Mouse (Mus musculus): ENCODE data around the gene Vps13d. TPM values are rescaled to one million over a fixed set of nuclear protein-coding genes. Genes with fewer than 3 reads are reported as not detected.

Gene Vps13d
- polyA plus RNA-seq, 1 experiment from 2014 or later: 15.2 TPM

DNA sequence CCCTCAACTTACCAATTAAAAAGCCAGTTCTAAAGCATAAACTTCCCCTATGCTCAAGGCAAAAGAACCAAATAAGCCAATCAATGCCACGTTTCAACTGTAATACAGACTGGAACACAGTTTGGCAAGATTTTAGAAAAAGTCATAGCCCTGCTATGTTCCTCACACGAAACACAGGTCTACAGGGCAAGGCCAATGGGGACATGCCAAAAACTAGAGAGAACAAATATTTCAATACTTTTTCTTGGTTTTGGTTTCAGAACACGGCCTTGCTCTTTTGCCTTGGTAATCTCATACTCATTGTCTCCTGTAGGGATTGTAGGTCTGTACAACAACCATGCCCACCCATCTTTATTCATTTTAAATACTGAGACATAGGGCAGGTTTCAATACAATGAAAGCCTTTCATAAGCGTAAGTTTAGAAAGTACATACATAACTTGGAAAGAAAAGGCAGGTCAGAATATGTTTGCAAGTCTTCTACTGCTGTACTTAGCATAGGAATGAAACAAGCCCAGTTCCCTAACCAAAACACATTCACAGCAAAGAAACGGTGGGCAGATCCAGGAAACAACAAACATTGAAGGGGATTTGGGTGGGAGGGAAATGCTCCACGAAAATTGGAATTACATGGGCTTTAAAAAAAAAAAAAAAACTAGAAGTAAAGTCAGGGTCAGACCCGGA, 128.3 kb downstream of the Vps13d start:
- Histone ChIP-seq H3K4me2 (replicated peaks; ENCODE audit: low read depth, low read length) (no peak overlapping the region), H3K4me3 (ENCODE audit: low read depth, low read length) (no peak overlapping the region), H3K27me3 (ENCODE audit: control insufficient read depth, insufficient read depth, low read length) (no peaks in the 10 kb centered on the region), H3K36me3 (ENCODE audit: control insufficient read depth, insufficient read depth, low read length) (0 out of 2 replicates have a peak, but pooled peaks cover 9% of the 10 kb centered on the region), H3K4me1 (replicated peaks; ENCODE audit: control insufficient read depth, insufficient read depth, low read length) (no peaks in the 10 kb centered on the region), H3K9me3 (ENCODE audit: control insufficient read depth, low read length) (no peaks in the 10 kb centered on the region), H3K27ac (ENCODE audit: low read depth, low read length) (peak overlapping the region; percentile 60; the same call in 1 of the 2 replicates), H3K9ac (ENCODE audit: low read depth, low read length) (no peak overlapping the region)
- DNase-seq (ENCODE audit: low spot score) (no peak), ATAC-seq (ENCODE audit: low FRiP score) (0 out of 2 replicates have a peak, but pooled peaks have one; percentile 15)
- WGBS: 57% methylated on average over 7 of the region's 7 CpGs

DNA sequence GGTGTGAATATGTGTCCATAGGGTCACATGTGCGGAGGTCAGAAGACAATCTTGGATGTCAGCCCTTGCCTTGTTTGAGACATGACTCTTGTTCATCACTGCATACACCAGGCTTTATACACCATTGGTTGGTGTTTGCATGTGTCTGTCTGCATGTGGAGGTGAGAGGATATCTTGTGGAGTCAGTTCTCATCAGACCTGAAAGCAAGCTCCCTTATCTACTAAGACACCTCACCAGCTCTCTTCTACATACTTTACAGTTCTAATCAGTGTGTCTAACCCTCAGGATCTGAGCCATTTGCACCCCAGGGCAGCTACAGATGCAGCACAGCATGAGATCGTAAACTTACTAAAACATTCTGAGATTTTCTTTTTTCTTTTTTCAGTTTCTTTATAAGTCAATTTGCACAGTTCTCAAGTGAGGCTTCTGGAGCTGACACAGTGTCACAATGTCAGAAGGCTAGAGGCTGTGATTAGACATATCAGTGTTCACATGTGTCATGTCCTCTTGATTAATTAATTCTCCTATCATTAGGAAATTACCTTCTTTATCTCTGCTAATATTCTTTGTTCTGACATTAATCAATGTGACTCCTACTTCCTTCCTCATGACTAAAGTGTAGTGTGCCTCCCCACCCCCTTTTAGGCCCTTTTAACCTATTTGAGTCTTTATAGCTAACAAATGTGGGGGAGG, 135.9 kb downstream of the Vps13d start:
- Histone ChIP-seq H3K36me3 (ENCODE audit: control insufficient read depth, insufficient read depth, low read length) (0 out of 2 replicates have a peak, but pooled peaks cover 19% of the 10 kb centered on the region), H3K4me3 (ENCODE audit: low read depth, low read length) (no peak overlapping the region), H3K27ac (ENCODE audit: low read depth, low read length) (no peak overlapping the region), H3K4me2 (replicated peaks; ENCODE audit: low read depth, low read length) (no peak overlapping the region), H3K9ac (ENCODE audit: low read depth, low read length) (no peak overlapping the region), H3K27me3 (ENCODE audit: control insufficient read depth, insufficient read depth, low read length) (no peaks in the 10 kb centered on the region), H3K4me1 (replicated peaks; ENCODE audit: control insufficient read depth, insufficient read depth, low read length) (no peaks in the 10 kb centered on the region), H3K9me3 (ENCODE audit: control insufficient read depth, low read length) (no peaks in the 10 kb centered on the region)
- DNase-seq (ENCODE audit: low spot score): no peak
- 97% methylated on average over 2 of the region's 2 CpGs for WGBS
- no peak for ATAC-seq (ENCODE audit: low FRiP score)

- 96% methylated on average over 3 of the region's 3 CpGs for WGBS
- H3K4me2 ChIP-seq (replicated peaks; ENCODE audit: low read depth, low read length): no peak overlapping the region
- H3K9ac ChIP-seq (ENCODE audit: low read depth, low read length): no peak overlapping the region
- no peak overlapping the region for H3K27ac ChIP-seq (ENCODE audit: low read depth, low read length)
- DNase-seq (ENCODE audit: low spot score) (no peak), ATAC-seq (ENCODE audit: low FRiP score) (no peak)
- no peaks in the 10 kb centered on the region for H3K4me1 ChIP-seq (replicated peaks; ENCODE audit: control insufficient read depth, insufficient read depth, low read length)
- no peak overlapping the region for H3K4me3 ChIP-seq (ENCODE audit: low read depth, low read length)
- H3K36me3 ChIP-seq (ENCODE audit: control insufficient read depth, insufficient read depth, low read length): 0 out of 2 replicates have a peak, but pooled peaks cover 10% of the 10 kb centered on the region
- no peaks in the 10 kb centered on the region for H3K9me3 ChIP-seq (ENCODE audit: control insufficient read depth, low read length)
- H3K27me3 ChIP-seq (ENCODE audit: control insufficient read depth, insufficient read depth, low read length): no peaks in the 10 kb centered on the region
Measured at GRCm38 (mm10) chr4:145056346-145056745, 138.5 kb downstream of the Vps13d start.

GRCm38 (mm10) chr4:145055792-145056191, 139.0 kb downstream of the Vps13d start:
- H3K4me1 ChIP-seq (replicated peaks; ENCODE audit: control insufficient read depth, insufficient read depth, low read length): no peaks in the 10 kb centered on the region
- no peak overlapping the region for H3K4me2 ChIP-seq (replicated peaks; ENCODE audit: low read depth, low read length)
- no peak overlapping the region for H3K4me3 ChIP-seq (ENCODE audit: low read depth, low read length)
- no peak overlapping the region for H3K9ac ChIP-seq (ENCODE audit: low read depth, low read length)
- DNase-seq (ENCODE audit: low spot score) (no peak), ATAC-seq (ENCODE audit: low FRiP score) (no peak)
- no peaks in the 10 kb centered on the region for H3K27me3 ChIP-seq (ENCODE audit: control insufficient read depth, insufficient read depth, low read length)
- 0 out of 2 replicates have a peak, but pooled peaks cover 6% of the 10 kb centered on the region for H3K36me3 ChIP-seq (ENCODE audit: control insufficient read depth, insufficient read depth, low read length)
- H3K27ac ChIP-seq (ENCODE audit: low read depth, low read length): no peak overlapping the region
- WGBS: 87% methylated on average over 3 of the region's 3 CpGs
- H3K9me3 ChIP-seq (ENCODE audit: control insufficient read depth, low read length): no peaks in the 10 kb centered on the region

- H3K27me3 ChIP-seq (ENCODE audit: control insufficient read depth, insufficient read depth, low read length): no peaks in the 10 kb centered on the region
- 0 out of 2 replicates have a peak, but pooled peaks cover 4% of the 10 kb centered on the region for H3K36me3 ChIP-seq (ENCODE audit: control insufficient read depth, insufficient read depth, low read length)
- no peak for DNase-seq (ENCODE audit: low spot score)
- H3K27ac ChIP-seq (ENCODE audit: low read depth, low read length): no peak overlapping the region
- H3K4me2 ChIP-seq (replicated peaks; ENCODE audit: low read depth, low read length): no peak overlapping the region
- H3K9me3 ChIP-seq (ENCODE audit: control insufficient read depth, low read length): no peaks in the 10 kb centered on the region
- no peak for ATAC-seq (ENCODE audit: low FRiP score)
- 70% methylated on average over 3 of the region's 3 CpGs for WGBS
- H3K4me1 ChIP-seq (replicated peaks; ENCODE audit: control insufficient read depth, insufficient read depth, low read length): no peaks in the 10 kb centered on the region
- H3K4me3 ChIP-seq (ENCODE audit: low read depth, low read length): no peak overlapping the region
- no peak overlapping the region for H3K9ac ChIP-seq (ENCODE audit: low read depth, low read length)
Measured at GRCm38 (mm10) chr4:145054369-145054768, 140.4 kb downstream of the Vps13d start.

- no peak overlapping the region for H3K9ac ChIP-seq (ENCODE audit: low read depth, low read length)
- ATAC-seq (ENCODE audit: low FRiP score) (no peak), DNase-seq (ENCODE audit: low spot score) (no peak)
- H3K27me3 ChIP-seq (ENCODE audit: control insufficient read depth, insufficient read depth, low read length): no peaks in the 10 kb centered on the region
- 86% methylated on average over 1 of the region's 1 CpGs for WGBS
- H3K4me1 ChIP-seq (replicated peaks; ENCODE audit: control insufficient read depth, insufficient read depth, low read length): no peaks in the 10 kb centered on the region
- H3K27ac ChIP-seq (ENCODE audit: low read depth, low read length): no peak overlapping the region
- no peak overlapping the region for H3K4me3 ChIP-seq (ENCODE audit: low read depth, low read length)
- H3K9me3 ChIP-seq (ENCODE audit: control insufficient read depth, low read length): no peaks in the 10 kb centered on the region
- no peak overlapping the region for H3K4me2 ChIP-seq (replicated peaks; ENCODE audit: low read depth, low read length)
- H3K36me3 ChIP-seq (ENCODE audit: control insufficient read depth, insufficient read depth, low read length): 0 out of 2 replicates have a peak, but pooled peaks cover 4% of the 10 kb centered on the region
Measured at GRCm38 (mm10) chr4:145052697-145053096, 142.1 kb downstream of the Vps13d start.

DNA sequence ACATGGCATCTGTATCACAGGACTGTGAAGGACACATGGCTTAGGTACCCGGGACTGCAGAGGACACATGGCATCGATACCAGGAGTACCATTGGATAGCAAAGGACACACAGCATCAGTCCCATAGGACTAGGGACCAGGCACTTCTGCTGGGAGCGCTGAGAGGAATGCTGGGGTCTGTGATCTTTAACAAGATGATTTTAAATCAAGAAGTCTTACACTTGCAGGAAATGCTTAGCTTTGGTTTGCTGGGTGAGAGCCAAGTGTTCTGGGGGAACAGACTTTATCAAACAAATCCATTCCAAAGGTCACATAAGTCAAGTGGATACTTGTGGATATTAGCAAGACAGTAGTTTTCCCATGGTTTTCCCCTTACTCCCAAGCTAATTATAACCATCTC, 142.5 kb downstream of the Vps13d start:
- H3K4me1 ChIP-seq (replicated peaks; ENCODE audit: control insufficient read depth, insufficient read depth, low read length): no peaks in the 10 kb centered on the region
- no peak overlapping the region for H3K27ac ChIP-seq (ENCODE audit: low read depth, low read length)
- WGBS: 90% methylated on average over 3 of the region's 3 CpGs
- no peaks in the 10 kb centered on the region for H3K27me3 ChIP-seq (ENCODE audit: control insufficient read depth, insufficient read depth, low read length)
- no peaks in the 10 kb centered on the region for H3K9me3 ChIP-seq (ENCODE audit: control insufficient read depth, low read length)
- H3K9ac ChIP-seq (ENCODE audit: low read depth, low read length): no peak overlapping the region
- ATAC-seq (ENCODE audit: low FRiP score) (no peak), DNase-seq (ENCODE audit: low spot score) (no peak)
- H3K36me3 ChIP-seq (ENCODE audit: control insufficient read depth, insufficient read depth, low read length): 0 out of 2 replicates have a peak, but pooled peaks cover 4% of the 10 kb centered on the region
- no peak overlapping the region for H3K4me3 ChIP-seq (ENCODE audit: low read depth, low read length)
- H3K4me2 ChIP-seq (replicated peaks; ENCODE audit: low read depth, low read length): no peak overlapping the region

GRCm38 (mm10) chr4:145051209-145051969, 143.4 kb downstream of the Vps13d start:
- Histone ChIP-seq H3K4me3 (ENCODE audit: low read depth, low read length) (no peak overlapping the region), H3K27me3 (ENCODE audit: control insufficient read depth, insufficient read depth, low read length) (no peaks in the 10 kb centered on the region), H3K4me2 (replicated peaks; ENCODE audit: low read depth, low read length) (no peak overlapping the region), H3K27ac (ENCODE audit: low read depth, low read length) (no peak overlapping the region; the same call in 1 of the 2 replicates), H3K36me3 (ENCODE audit: control insufficient read depth, insufficient read depth, low read length) (0 out of 2 replicates have a peak, but pooled peaks cover 4% of the 10 kb centered on the region), H3K9ac (ENCODE audit: low read depth, low read length) (no peak overlapping the region), H3K4me1 (replicated peaks; ENCODE audit: control insufficient read depth, insufficient read depth, low read length) (no peaks in the 10 kb centered on the region), H3K9me3 (ENCODE audit: control insufficient read depth, low read length) (no peaks in the 10 kb centered on the region)
- 63% methylated on average over 4 of the region's 4 CpGs for WGBS
- ATAC-seq (ENCODE audit: low FRiP score) (no peak), DNase-seq (ENCODE audit: low spot score) (peak; percentile 4)
